Mouse (Mus musculus): ENCODE data around the gene Olfr469.
"Not testable (repeated sequence)": the region's sequence is repeated elsewhere in the genome, so short reads cannot be mapped to it uniquely, and the experiment has no call there.

Olfr469 gene
- long read RNA-seq, experiment 1, result 0 reads
- long read RNA-seq, experiment 2, result 0 reads

DNA sequence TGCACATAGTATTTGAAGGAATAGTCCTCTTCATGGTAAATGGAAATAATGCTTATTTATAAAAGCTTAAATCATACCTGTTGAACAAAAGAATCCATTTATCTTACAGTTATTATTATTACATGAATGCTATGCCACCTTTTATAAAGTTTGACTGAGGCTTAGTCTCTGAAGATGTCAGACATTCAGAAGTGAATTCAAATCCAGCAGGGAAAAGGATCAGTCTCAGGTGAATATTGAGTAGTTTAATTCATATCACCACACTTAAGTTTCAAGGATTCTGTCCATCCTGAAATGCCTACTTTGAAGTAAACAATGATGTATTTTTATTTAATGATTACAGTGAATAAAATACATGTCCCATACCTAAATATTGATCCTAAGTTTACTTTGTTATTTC lies at the start of gene Olfr469:
Gene Olfr469, minus strand, starts transcription at position 101 of the 400 bp plus-strand sequence.
- intact Hi-C loops (cut with DNase I), result not testable (repeated sequence)

DNA sequence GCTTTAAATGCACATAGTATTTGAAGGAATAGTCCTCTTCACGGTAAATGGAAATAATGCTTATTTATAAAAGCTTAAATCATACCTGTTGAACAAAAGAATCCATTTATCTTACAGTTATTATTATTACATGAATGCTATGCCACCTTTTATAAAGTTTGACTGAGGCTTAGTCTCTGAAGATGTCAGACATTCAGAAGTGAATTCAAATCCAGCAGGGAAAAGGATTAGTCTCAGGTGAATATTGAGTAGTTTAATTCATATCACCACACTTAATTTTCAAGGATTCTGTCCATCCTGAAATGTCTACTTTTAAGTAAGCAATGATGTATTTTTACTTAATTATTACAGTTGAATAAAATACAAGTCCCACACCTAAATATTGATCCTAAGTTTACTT lies 22.0 kb upstream of the Olfr469 start, which contains the start of gene Olfr470:
Gene Olfr470, minus strand, starts transcription at position 101 of the 400 bp plus-strand sequence.
- intact Hi-C loops (cut with DNase I), result not testable (repeated sequence)

DNA sequence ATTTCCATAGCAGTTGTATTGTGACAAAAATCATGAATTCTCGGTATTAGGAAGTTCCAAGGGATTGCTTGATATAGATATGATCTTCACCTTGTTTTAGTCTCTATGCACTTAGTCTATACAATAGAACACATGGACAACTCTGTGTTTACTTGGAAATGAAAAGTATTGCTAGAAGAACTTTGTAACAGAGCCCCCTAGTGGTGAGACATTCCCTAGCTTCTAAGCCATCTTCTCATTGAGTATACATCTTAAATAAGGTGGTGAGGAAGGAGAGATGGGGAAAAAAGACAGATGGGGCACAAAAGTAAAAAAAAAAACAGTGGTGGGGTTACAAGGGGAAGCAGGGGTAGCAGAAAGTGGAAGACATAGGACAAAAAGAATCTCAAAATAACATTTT lies 16.4 kb upstream of the Olfr469 start:
- intact Hi-C loops (cut with DNase I), result no loop called here

DNA sequence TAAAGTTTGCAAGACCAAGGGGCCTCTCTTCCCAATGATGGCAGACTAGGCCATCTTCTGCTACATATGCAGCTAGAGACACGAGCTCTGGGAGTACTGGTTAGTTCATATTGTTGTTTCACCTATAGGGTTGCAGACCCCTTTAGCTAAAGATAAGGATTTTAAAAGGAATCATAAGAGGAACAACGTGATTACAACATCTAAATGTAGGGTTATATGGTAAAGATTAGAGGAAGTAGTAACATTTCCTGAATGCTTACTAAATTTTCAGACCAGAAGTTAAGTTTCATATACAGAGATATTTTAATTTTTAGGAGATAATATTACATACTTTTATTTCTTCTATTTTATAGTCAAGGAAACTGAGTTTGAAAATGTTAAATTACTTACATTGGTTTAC lies 1.5 kb downstream of the Olfr469 start:
- intact Hi-C loops (cut with DNase I), result not testable (repeated sequence)

DNA sequence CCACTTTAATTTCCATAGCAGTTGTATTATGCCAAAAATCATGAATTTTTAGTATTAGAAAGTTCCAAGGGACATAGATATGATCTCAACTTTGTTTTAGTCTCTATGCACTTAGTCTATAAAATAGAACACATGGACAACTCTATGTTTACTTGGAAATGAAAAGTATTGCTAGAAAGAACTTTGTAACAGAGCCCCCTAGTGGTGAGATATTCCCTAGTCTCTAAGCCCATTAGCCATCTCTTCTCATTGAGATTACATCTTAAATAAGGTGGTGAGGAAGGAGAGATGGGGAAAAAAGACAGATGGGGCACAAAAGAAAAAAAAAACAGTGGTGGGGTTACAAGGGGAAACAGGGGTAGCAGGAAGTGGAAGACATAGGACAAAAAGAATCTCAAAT lies 5.9 kb downstream of the Olfr469 start:
- intact Hi-C loops (cut with DNase I), result loop anchor here (5.0 kb wide), 1 partner anchor 43 kb away; no protein-coding TSS in a partner anchor

DNA sequence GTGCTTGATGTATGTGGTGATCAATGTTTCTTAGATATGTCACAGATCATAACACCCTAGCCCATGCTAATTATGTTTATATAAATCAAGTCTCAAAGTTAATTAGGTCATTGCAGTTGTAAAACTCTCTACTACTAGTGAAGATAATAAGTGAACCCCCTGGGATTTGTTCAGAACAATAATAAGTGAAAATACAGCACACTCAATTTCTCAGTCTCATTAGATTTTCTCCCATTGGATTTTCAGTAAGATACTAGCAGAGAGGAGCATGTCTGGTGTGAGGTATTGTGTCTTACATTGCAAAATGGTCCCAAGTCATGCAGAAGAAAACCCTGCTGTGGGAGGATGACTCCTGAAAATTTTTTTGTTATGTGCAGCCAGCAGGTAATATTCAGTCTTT lies 13.4 kb downstream of the Olfr469 start, which contains the start of gene Olfr467:
Gene Olfr467, plus strand, starts transcription at position 301 of the 400 bp plus-strand sequence.
- intact Hi-C loops (cut with DNase I), result no loop called here

DNA sequence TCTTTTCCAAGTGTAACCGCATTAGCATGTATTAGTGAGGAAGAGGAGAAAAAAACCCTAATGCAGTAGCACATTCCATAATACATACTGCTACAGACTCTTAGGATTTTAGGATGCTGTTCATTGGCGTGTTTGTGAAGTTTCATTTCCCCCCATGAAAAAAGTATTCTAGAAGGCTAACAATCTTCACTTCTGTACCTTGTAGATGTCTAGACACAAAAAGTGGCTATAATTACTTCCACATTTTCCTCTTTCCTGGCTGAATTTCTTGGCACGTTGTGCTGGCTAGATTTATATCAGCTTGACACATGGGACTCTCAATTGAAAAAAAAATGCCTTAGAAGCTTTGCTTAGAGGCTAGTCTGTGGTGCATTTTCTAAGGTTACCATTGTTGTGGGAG lies 23.2 kb downstream of the Olfr469 start:
- intact Hi-C loops (cut with DNase I), result no loop called here

DNA sequence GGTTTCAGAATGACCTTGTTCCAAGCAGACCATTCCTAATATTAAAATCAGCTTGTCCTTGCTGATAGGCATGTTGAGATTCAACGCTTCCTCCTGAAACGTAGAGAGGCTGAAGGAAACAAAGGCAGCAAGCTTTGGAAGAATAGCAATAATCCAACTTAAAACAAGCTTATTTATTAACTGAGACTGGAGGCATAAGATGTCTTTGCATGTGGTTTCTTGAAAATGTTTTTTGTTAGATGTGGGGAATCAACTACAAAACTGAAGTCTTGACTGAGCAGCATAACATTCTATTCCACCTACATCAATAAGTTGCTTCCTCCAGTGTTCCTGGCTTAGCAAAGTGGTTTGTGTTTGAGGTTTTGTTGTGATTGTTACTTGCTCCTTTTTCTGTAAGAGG lies 24.2 kb downstream of the Olfr469 start, which contains the start of gene Ovch2:
Gene Ovch2, minus strand, starts transcription at position 101 of the 400 bp plus-strand sequence.
- intact Hi-C loops (cut with DNase I), result no loop called here

DNA sequence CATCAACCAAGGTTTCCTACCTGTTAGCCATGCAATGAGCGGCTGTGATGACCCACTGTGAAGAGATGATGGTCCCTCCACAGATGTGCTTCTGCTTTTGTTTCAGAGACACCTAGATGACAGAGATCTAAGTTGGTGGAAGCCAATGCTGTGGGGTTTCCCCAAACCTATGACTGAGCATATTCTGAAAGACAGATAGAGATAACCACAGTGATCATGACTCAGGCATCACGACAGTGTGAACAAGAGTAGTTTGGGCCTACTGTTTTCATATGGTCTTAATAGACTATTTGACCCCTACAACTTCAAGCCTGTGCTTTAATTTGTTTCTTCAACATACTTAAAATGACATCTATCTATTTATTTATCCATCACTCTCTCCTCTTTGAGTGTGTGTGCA lies 28.8 kb downstream of the Olfr469 start:
- intact Hi-C loops (cut with DNase I), result no loop called here

DNA sequence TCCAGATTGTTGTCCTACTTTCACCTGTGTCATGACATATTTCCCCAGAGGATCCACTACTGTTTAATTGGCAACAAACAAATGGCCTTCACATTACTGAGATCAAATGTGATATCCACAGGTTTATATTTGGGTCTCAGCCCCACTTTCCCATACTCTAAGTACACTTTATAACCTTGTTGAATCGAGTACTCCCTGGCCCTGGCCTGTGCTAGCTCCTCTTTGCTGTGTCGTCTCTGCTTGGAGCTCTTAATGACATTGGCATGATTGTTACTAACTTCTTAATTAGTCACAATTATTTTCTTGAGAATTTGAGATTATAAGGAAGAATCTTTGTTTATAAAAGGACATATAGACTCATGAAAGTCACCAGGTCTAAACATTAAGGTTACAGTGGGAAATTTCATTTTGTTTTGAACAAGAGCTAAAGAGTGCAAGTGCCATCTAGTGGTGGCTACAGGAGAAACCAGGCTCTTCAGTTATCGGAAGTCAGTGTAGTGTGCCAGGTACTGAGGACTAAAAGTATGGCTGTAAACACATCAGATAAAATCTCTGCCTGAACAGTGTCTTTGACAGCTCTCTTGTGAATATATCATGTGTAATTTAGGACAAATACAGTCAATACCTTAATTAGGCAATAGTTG lies 37.2 kb downstream of the Olfr469 start:
- intact Hi-C loops (cut with DNase I), result no loop called here

DNA sequence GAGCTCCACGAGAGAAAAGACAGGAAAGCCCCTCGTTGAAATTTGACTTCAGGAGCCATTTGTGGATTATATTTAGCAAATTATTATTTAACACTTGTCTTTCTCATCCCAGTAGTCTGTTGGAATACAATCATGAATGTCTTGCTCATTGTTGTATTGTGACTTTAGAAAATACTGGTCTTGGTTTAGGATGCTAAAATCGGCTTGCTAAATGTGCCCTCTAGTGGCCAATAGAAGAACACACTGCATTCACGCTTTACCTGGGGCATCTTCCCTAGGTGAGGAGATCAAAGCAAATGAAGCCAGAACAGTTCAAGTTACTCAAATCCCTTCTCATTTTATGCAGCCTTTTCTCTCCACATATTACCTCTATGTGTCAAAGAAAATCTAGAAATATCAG lies 45.7 kb downstream of the Olfr469 start:
- intact Hi-C loops (cut with DNase I), result loop anchor here (2.0 kb wide), 1 partner anchor 119 kb away; no protein-coding TSS in a partner anchor

DNA sequence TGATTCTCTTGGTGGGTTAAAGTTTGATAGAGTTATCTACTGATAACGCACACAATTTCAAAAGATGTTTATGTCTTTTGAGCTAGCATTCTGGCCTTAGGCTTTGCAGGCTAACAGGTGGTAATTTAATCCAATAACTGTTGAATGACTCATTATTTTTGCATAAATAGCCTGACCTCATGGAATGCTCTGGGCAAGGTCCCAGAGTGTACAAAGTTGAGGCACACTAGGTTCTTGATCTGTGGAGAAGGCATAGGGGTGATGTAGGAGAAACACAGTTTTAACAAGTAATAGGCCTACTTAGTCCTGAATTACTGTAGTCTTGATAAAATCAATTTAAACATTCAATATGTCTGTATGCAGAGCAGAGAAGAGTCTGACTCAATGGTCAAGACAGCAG lies 47.1 kb downstream of the Olfr469 start:
- intact Hi-C loops (cut with DNase I), result no loop called here

DNA sequence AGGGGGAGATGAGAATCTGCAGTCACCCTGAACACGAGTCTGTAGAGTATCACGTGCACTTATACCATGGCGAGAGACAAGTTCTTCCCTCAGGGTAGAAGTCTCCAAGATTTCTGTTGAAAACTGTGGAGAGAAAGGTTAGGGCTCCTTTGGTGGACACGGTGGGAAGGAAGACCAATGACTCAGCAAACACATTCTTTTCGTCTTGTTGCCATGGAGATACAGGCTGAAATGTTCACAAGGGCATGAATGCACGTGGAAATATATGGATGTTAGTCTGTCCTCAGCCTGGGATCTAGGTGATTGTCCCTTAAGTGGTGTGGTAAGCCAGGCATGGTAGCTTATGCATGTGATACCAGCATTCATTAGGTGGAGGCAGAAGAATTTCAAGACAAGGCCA lies 54.5 kb downstream of the Olfr469 start:
- intact Hi-C loops (cut with DNase I), result no loop called here

All from adrenal gland (tissue).